Mouse (Mus musculus) CH12.LX (cell line): ENCODE measurements around the gene Bzw2. TPM values are rescaled to one million over a fixed set of nuclear protein-coding genes. Genes with fewer than 3 reads are reported as not detected.

Experiments
- DNase-seq: peaks from one replicate; pipeline ENCODE4 v3.0.0-alpha.2; 2013; ENCODE audit errors: extremely low read depth
- H3K27ac ChIP-seq: 2 replicates; pipeline ENCODE4 v1.5.1; 2012; ENCODE audit warnings: low read depth, mild to moderate bottlenecking, control low read depth, moderate library complexity; ENCODE audit not compliant: insufficient read depth
- H3K27me3 ChIP-seq: replicated peaks from 2 replicates; pipeline ENCODE3; 2012; ENCODE audit warnings: inconsistent platforms
- H3K36me3 ChIP-seq, 2 experiments: replicated peaks in 1 of 2; 2 replicates each; pipeline versions ENCODE3 to v1.6.1; 2012; ENCODE audit warnings: inconsistent platforms in 1 of 2, low read length in 1 of 2, mild to moderate bottlenecking in 1 of 2, mixed read lengths in 1 of 2, moderate library complexity in 1 of 2; ENCODE audit not compliant: control insufficient read depth in 1 of 2, insufficient read depth in 1 of 2
- H3K4me1 ChIP-seq, 2 experiments: 2 replicates each; pipeline ENCODE4 v1.6.1; 2012; ENCODE audit warnings: inconsistent platforms in 1 of 2, moderate library complexity in 1 of 2; ENCODE audit not compliant: insufficient read depth in 2 of 2, control insufficient read depth in 1 of 2
- H3K4me2 ChIP-seq: 2 replicates; pipeline ENCODE4 v1.6.1; 2012; ENCODE audit warnings: low read depth, mild to moderate bottlenecking, control low read depth; ENCODE audit not compliant: poor library complexity, insufficient read depth, severe bottlenecking
- H3K4me3 ChIP-seq, 3 experiments: fragments of 150-350 bp in 1 of 3; sonication (generic) in 1 of 3; replicated peaks in 1 of 3; 2 replicates each; pipeline versions ENCODE3 to v1.5.1; 2011 to 2012; ENCODE audit warnings: low read depth in 2 of 3, low read length in 2 of 3, mild to moderate bottlenecking in 2 of 3, moderate library complexity in 2 of 3, control low read depth in 1 of 3, improper control_type of control experiment in 1 of 3, inconsistent platforms in 1 of 3, mixed read lengths in 1 of 3; ENCODE audit not compliant: poor library complexity in 1 of 3
- H3K79me2 ChIP-seq: replicated peaks from 2 replicates; pipeline ENCODE4 v1.6.1; 2012; ENCODE audit warnings: mild to moderate bottlenecking, moderate library complexity; ENCODE audit not compliant: control insufficient read depth, poor library complexity, insufficient read depth, severe bottlenecking; ENCODE audit errors: extremely low read depth
- H3K9ac ChIP-seq: 2 replicates; pipeline ENCODE4 v1.6.1; 2012; ENCODE audit warnings: low read depth, mild to moderate bottlenecking, control low read depth, moderate library complexity; ENCODE audit not compliant: insufficient read depth
- H3K9me3 ChIP-seq: replicated peaks from 2 replicates; pipeline ENCODE3; 2012; ENCODE audit warnings: low read length, inconsistent platforms, mixed read lengths
- BHLHE40 ChIP-seq: IDR thresholded peaks from 2 replicates; pipeline ENCODE4 v1.6.1; 2011; ENCODE audit warnings: mild to moderate bottlenecking, low read depth, low read length, improper control_type of control experiment
- CHD1 ChIP-seq: IDR thresholded peaks from 2 replicates; pipeline ENCODE4 v1.6.1; 2012; ENCODE audit warnings: low read depth, low read length, improper control_type of control experiment, inconsistent platforms
- CHD2 ChIP-seq: IDR thresholded peaks from 2 replicates; pipeline ENCODE4 v1.6.1; 2011; ENCODE audit warnings: low read length, improper control_type of control experiment
- CTCF ChIP-seq, 2 experiments: IDR thresholded peaks in 1 of 2; conservative IDR thresholded peaks in 1 of 2; 2 replicates each; pipeline ENCODE4 v1.5.1; 2011 to 2012; ENCODE audit warnings: low read depth in 2 of 2, low read length in 2 of 2, improper control_type of control experiment in 1 of 2, inconsistent platforms in 1 of 2, mild to moderate bottlenecking in 1 of 2, moderate library complexity in 1 of 2
- IRF4 ChIP-seq: IDR thresholded peaks from 2 replicates; pipeline ENCODE4 v1.6.1; 2014; ENCODE audit warnings: low read depth, mild to moderate bottlenecking, inconsistent platforms, low read length, improper control_type of control experiment
- JUN ChIP-seq: IDR thresholded peaks from 2 replicates; pipeline ENCODE4 v1.6.1; 2011; ENCODE audit warnings: low read depth, mild to moderate bottlenecking, low read length, improper control_type of control experiment, moderate library complexity; ENCODE audit not compliant: insufficient read depth
- JUND ChIP-seq: conservative IDR thresholded peaks from 2 replicates; pipeline ENCODE4 v1.6.1; 2011; ENCODE audit warnings: low read depth, low read length, improper control_type of control experiment
- MAFK ChIP-seq: IDR thresholded peaks from 2 replicates; pipeline ENCODE4 v1.6.1; 2011; ENCODE audit warnings: low read length, improper control_type of control experiment; ENCODE audit not compliant: insufficient replicate concordance
- MAX ChIP-seq: IDR thresholded peaks from 2 replicates; pipeline ENCODE4 v1.6.1; 2011; ENCODE audit warnings: low read length, improper control_type of control experiment
- MYC ChIP-seq: IDR thresholded peaks from 2 replicates; pipeline ENCODE4 v1.6.1; 2011; ENCODE audit warnings: low read depth, mild to moderate bottlenecking, improper control_type of control experiment, low read length
- NELFE ChIP-seq: IDR thresholded peaks from 2 replicates; pipeline ENCODE4 v1.6.1; 2011; ENCODE audit warnings: low read depth, low read length, improper control_type of control experiment
- NRF1 ChIP-seq: IDR thresholded peaks from 2 replicates; pipeline ENCODE4 v1.6.1; 2014; ENCODE audit warnings: low read depth, mild to moderate bottlenecking, inconsistent platforms, low read length, improper control_type of control experiment, moderate library complexity
- PAX5 ChIP-seq: IDR thresholded peaks from 2 replicates; pipeline ENCODE4 v1.6.1; 2012; ENCODE audit warnings: low read length, inconsistent platforms, mixed read lengths
- POLR2AphosphoS2 ChIP-seq: IDR thresholded peaks from 2 replicates; pipeline ENCODE4 v1.6.1; 2011; ENCODE audit warnings: low read depth, low read length, improper control_type of control experiment
- RAD21 ChIP-seq: IDR thresholded peaks from 2 replicates; pipeline ENCODE4 v1.6.1; 2011; ENCODE audit warnings: low read depth, mild to moderate bottlenecking, low read length, improper control_type of control experiment, moderate library complexity
- SIN3A ChIP-seq: IDR thresholded peaks from 2 replicates; pipeline ENCODE4 v1.6.1; 2012; ENCODE audit warnings: low read length, improper control_type of control experiment, inconsistent platforms
- SMC3 ChIP-seq: IDR thresholded peaks from 2 replicates; pipeline ENCODE4 v1.6.1; 2011; ENCODE audit warnings: low read depth, low read length, improper control_type of control experiment
- TCF12 ChIP-seq: IDR thresholded peaks from 2 replicates; pipeline ENCODE4 v1.6.1; 2014; ENCODE audit warnings: low read depth, mild to moderate bottlenecking, inconsistent platforms, low read length, improper control_type of control experiment
- UBTF ChIP-seq: IDR thresholded peaks from 2 replicates; pipeline ENCODE4 v1.6.1; 2012; ENCODE audit warnings: low read depth, mild to moderate bottlenecking, inconsistent platforms, low read length, improper control_type of control experiment, moderate library complexity
- USF1 ChIP-seq: IDR thresholded peaks from 2 replicates; pipeline ENCODE4 v1.6.1; 2014; ENCODE audit warnings: low read depth, mild to moderate bottlenecking, inconsistent platforms, low read length, improper control_type of control experiment
- ZC3H11A ChIP-seq: IDR thresholded peaks from 2 replicates; pipeline ENCODE4 v1.6.1; 2012; ENCODE audit warnings: low read depth, mild to moderate bottlenecking, inconsistent platforms, low read length, improper control_type of control experiment
- ZKSCAN1 ChIP-seq: IDR thresholded peaks from 2 replicates; pipeline ENCODE4 v1.6.1; 2012; ENCODE audit warnings: low read depth, inconsistent platforms, low read length, improper control_type of control experiment, borderline replicate concordance
- dilution Hi-C: fragments of 300-500 bp; cut with MboI; formaldehyde crosslinking; loops from 2 replicates; pipeline ENCODE4 v1.14.3; 2020; ENCODE audit warnings: low sequenced_read_pairs; ENCODE audit not compliant: extremely low pct_unique_long_range_greater_than_20kb, extremely low pct_ligation_motif_present
- in situ Hi-C: fragments of 300-500 bp; cut with MboI; formaldehyde crosslinking; loops from 3 replicates; pipeline ENCODE4 v1.14.3; 2019; ENCODE audit warnings: low sequenced_read_pairs, low pct_ligation_motif_present, low pct_unique_long_range_greater_than_20kb, mixed read lengths
- polyA plus RNA-seq: library from polyadenylated mRNA; unstranded; fragments of >175 nt; gene quantifications from 2 replicates; pipeline ENCODE4 v1.2.1, GENCODE M21; 2012; ENCODE audit warnings: low read depth; ENCODE audit not compliant: insufficient read length
- total RNA-seq, 2 experiments: library from RNA; depleted of rRNA; stranded (reverse); fragments of 300-350 nt in 1 of 2; fragments of >200 nt in 1 of 2; gene quantifications; 2 replicates each; pipeline ENCODE4 v1.2.3; 2012 to 2014

Bzw2 gene
- total and polyA plus RNA-seq, 3 experiments: 161 to 424 (median 275) TPM

GRCm38 (mm10) chr12:36050276-36050675 lies 107.6 kb downstream of the Bzw2 start:
- in situ Hi-C loops: no loop called here
- Histone ChIP-seq H3K27ac (no peak overlapping the region), H3K9ac (no peak overlapping the region), H3K4me3 (no peak overlapping the region), H3K79me2 (no peaks in the 10 kb centered on the region), H3K27me3 (no peaks in the 10 kb centered on the region), H3K4me1 (peaks cover 7 to 8% of the 10 kb centered on the region in 2 experiments), H3K4me2 (no peak overlapping the region), H3K36me3 (no peaks in the 10 kb centered on the region), H3K9me3 (no peaks in the 10 kb centered on the region)
- no peak for DNase-seq
- dilution Hi-C loops: no loop called here
- TF ChIP-seq NELFE (no peak), RAD21 (no peak), UBTF (no peak), JUND (no peak), TCF12 (no peak), SIN3A (no peak), CTCF (conservative IDR thresholded peaks at IDR 0.05 in 1 of 2, IDR thresholded peaks at IDR 0.05 in 1 of 2; ENCODE audit: low read depth in 2 of 2, low read length in 2 of 2) (no peak), ZC3H11A (no peak), MAX (no peak), CHD2 (no peak)
- TF ChIP-seq, all 38 proteins: peak for 0

- H3K4me2 ChIP-seq: no peak overlapping the region
Measured at GRCm38 (mm10) chr12:36047593-36047992, 110.3 kb downstream of the Bzw2 start.

More at GRCm38 (mm10) chr12:36047593-36047992, 110.3 kb downstream of the Bzw2 start:
- DNase-seq: no peak
- no peak for TF ChIP-seq CHD2
- TF ChIP-seq TCF12: no peak
- TF ChIP-seq PAX5: no peak
- no peak for TF ChIP-seq RAD21
- no peak for TF ChIP-seq IRF4
- no peak for TF ChIP-seq UBTF
- TF ChIP-seq ZKSCAN1: no peak
- no peak for TF ChIP-seq MAFK
- no peak for TF ChIP-seq SMC3
- no peak for TF ChIP-seq BHLHE40
- no peak for TF ChIP-seq MYC
- no peak for TF ChIP-seq NRF1
- no peak for TF ChIP-seq USF1
- TF ChIP-seq JUN: no peak
- TF ChIP-seq POLR2AphosphoS2: no peak
- no peak for TF ChIP-seq JUND
- no peak for TF ChIP-seq CHD1
- in situ Hi-C loops: no loop called here
- dilution Hi-C loops: no loop called here
- no peak overlapping the region for H3K4me3 ChIP-seq
- peaks cover 7 to 8% of the 10 kb centered on the region in 2 experiments for H3K4me1 ChIP-seq
- no peaks in the 10 kb centered on the region for H3K79me2 ChIP-seq
- H3K9me3 ChIP-seq: no peaks in the 10 kb centered on the region
- no peaks in the 10 kb centered on the region for H3K27me3 ChIP-seq
- H3K9ac ChIP-seq: no peak overlapping the region
- no peaks in the 10 kb centered on the region for H3K36me3 ChIP-seq
- H3K27ac ChIP-seq: no peak overlapping the region
